ENCODE assay signal across 9 mouse cellular contexts in the genomic region with DNA sequence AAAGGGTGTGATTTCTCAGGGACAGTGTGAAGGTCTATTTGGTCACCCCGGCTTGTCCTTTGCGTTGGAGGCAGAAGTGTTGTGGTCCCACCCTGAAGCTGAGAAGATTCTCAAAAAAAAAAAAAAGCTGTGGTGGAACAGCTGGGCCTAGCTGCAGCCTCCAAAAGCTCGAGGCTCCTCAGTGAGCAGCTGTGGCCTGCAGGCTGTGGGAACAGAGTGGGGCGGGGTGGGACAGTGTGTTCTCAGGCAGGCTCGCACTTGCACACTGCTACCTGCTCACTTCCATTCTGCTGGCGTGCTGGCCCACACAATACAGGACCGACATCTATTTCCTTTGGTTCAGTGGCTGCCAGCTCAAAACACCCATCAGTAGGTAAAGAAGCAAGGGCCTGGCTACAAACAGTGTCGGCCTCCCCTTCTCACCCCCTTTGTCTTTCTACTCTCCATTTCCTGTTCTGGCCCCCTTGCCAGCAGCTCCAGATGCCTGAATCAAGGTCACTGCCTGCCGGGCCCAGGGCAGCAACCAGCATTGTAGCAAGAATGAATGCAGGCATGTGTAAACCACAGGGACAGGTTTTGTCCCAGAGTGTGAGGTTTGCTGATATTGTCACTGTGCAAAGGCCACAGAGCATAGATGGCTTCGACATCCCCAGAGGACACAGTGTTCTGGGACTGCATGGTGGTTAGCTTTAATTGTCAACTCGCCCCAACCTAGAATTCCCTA. TPM values are rescaled to one million over a fixed set of nuclear protein-coding genes. Genes with fewer than 3 reads are reported as not detected.
DNase-seq lines count a peak whose midpoint lies in the region; ATAC-seq lines count a peak whose summit lies in the region.
"Not testable (repeated sequence)": the region's sequence is repeated elsewhere in the genome, so short reads cannot be mapped to it uniquely, and the experiment has no call there.
"Had no signal": no experiment of that assay in that cellular context is flagged by ENCODE, and none has a peak within 500 bp of the region (broad histone marks: within the 10 kb centered on the region; RNA-seq: fewer than 3 reads in every experiment).

No protein-coding gene starts in this region.

- not testable (repeated sequence) for H3K4me1 ChIP-seq in forebrain, embryonic 11.5 days (replicated peaks; ENCODE audit: control insufficient read depth, insufficient read depth, low read length); heart, embryonic 12.5 days (replicated peaks); limb, embryonic 15.5 days; stomach, embryonic 16.5 days (ENCODE audit: control insufficient read depth, insufficient read depth, low read length)

- DNase-seq in adrenal gland, postnatal 10 days: peak; percentile 29
- DNase-seq in forebrain, embryonic 11.5 days (ENCODE audit: low spot score): peak; percentile 56
- DNase-seq in induced T-regulatory cell, adult 2 months (ENCODE audit: low read depth): peak; percentile 59

- peak; percentile 18; the same call in 1 of the 2 replicates for ATAC-seq in forebrain, embryonic 11.5 days (replicated peaks; ENCODE audit: low FRiP score)
- 0 out of 2 replicates have a peak, but pooled peaks have one; percentile 27 for ATAC-seq in heart, embryonic 12.5 days (ENCODE audit: insufficient number of reproducible peaks, low FRiP score)
- ATAC-seq in limb, embryonic 15.5 days (ENCODE audit: insufficient number of reproducible peaks, low FRiP score, low TSS enrichment, low read depth): peak; percentile 25; the same call in 1 of the 2 replicates
- ATAC-seq in megakaryocyte, adult 5-6 weeks (ENCODE audit: poor library complexity, severe bottlenecking): peak; percentile 25
- ATAC-seq in stomach, embryonic 16.5 days (ENCODE audit: insufficient read depth, low FRiP score): peak; percentile 86

- 56% methylated on average over 7 of the region's 11 CpGs for WGBS in forebrain, embryonic 11.5 days
- 51% methylated on average over 10 of the region's 11 CpGs for WGBS in heart, embryonic 12.5 days
- WGBS in limb, embryonic 15.5 days: 42% methylated on average over 10 of the region's 11 CpGs
- WGBS in stomach, embryonic 16.5 days: 14% methylated on average over 8 of the region's 11 CpGs

- H3K27me3 ChIP-seq in forebrain, embryonic 11.5 days (ENCODE audit: control insufficient read depth, insufficient read depth, low read length); heart, embryonic 12.5 days (replicated peaks); limb, embryonic 15.5 days; stomach, embryonic 16.5 days (ENCODE audit: control insufficient read depth, insufficient read depth, low read length): not testable (repeated sequence)

- H3K27ac ChIP-seq in forebrain, embryonic 11.5 days (ENCODE audit: low read depth, low read length); heart, embryonic 12.5 days (ENCODE audit: poor library complexity, severe bottlenecking); limb, embryonic 15.5 days: not testable (repeated sequence)
- H3K27ac ChIP-seq in stomach, embryonic 16.5 days (ENCODE audit: low read length): peak overlapping the region; percentile 64

- not testable (repeated sequence) for H3K36me3 ChIP-seq in forebrain, embryonic 11.5 days (ENCODE audit: control insufficient read depth, insufficient read depth, low read length); heart, embryonic 12.5 days; limb, embryonic 15.5 days; stomach, embryonic 16.5 days (ENCODE audit: control insufficient read depth, insufficient read depth, low read length)

- H3K4me3 ChIP-seq in forebrain, embryonic 11.5 days (ENCODE audit: low read depth, low read length); heart, embryonic 12.5 days; limb, embryonic 15.5 days; stomach, embryonic 16.5 days (replicated peaks; ENCODE audit: low read length): not testable (repeated sequence)

- not testable (repeated sequence) for H3K9me3 ChIP-seq in forebrain, embryonic 11.5 days (ENCODE audit: control insufficient read depth, low read length); heart, embryonic 12.5 days (replicated peaks); limb, embryonic 15.5 days; stomach, embryonic 16.5 days (replicated peaks; ENCODE audit: control insufficient read depth, low read length)

- not testable (repeated sequence) for H3K9ac ChIP-seq in forebrain, embryonic 11.5 days (ENCODE audit: low read length); heart, embryonic 12.5 days; limb, embryonic 15.5 days; stomach, embryonic 16.5 days (ENCODE audit: low read length)

- not testable (repeated sequence) for H3K4me2 ChIP-seq in forebrain, embryonic 11.5 days (ENCODE audit: low read depth, low read length, severe bottlenecking); heart, embryonic 12.5 days; limb, embryonic 15.5 days; stomach, embryonic 16.5 days (ENCODE audit: low read depth, low read length)

RNA-seq across cellular contexts. Expression of a gene that starts 2.4 kb away (rescaled TPM):
- 1 to 10 TPM in 1 of 2 experiments, under 1 TPM in 1; 0.99 to 1.1 TPM for total RNA-seq in adrenal gland, postnatal 10 days (2021)
- not detected in 2 replicates for polyA plus RNA-seq in forebrain, embryonic 11.5 days (2014; fragmentation: Nextera tagmentation; extraction: Ambion mirVana)
- polyA plus RNA-seq in heart, embryonic 12.5 days (2016; fragmentation: Nextera tagmentation; extraction: Ambion mirVana): not detected in 2 replicates
- polyA plus RNA-seq in limb, embryonic 15.5 days (2015; fragmentation: Nextera tagmentation; extraction: Ambion mirVana): 0.42 and 0.48 TPM in 2 replicates
- total RNA-seq in megakaryocyte, adult 5-6 weeks (2015): 5.4 and 7.3 TPM in 2 replicates
- 5.7 and 7.4 TPM in 2 replicates for total RNA-seq in megakaryocyte, adult 5-6 weeks (2017)
- 1.1 and 1.3 TPM in 2 replicates for polyA plus RNA-seq in stomach, embryonic 16.5 days (2015; fragmentation: Nextera tagmentation; extraction: Ambion mirVana)
- total RNA-seq: layer of hippocampus, postnatal 36 days had no signal
- polyA plus RNA-seq: liver, embryonic 12.5 days had no signal

RNA-seq across cellular contexts. Expression of a gene that starts 5.6 kb away (rescaled TPM):
- total RNA-seq in adrenal gland, postnatal 10 days (2021): 100 to 1,000 TPM; 122 to 127 TPM
- polyA plus RNA-seq in forebrain, embryonic 11.5 days (2014; fragmentation: Nextera tagmentation; extraction: Ambion mirVana): 282 and 296 TPM in 2 replicates
- polyA plus RNA-seq in heart, embryonic 12.5 days (2016; fragmentation: Nextera tagmentation; extraction: Ambion mirVana): 215 and 226 TPM in 2 replicates
- 163 and 172 TPM in 2 replicates for polyA plus RNA-seq in limb, embryonic 15.5 days (2015; fragmentation: Nextera tagmentation; extraction: Ambion mirVana)
- total RNA-seq in megakaryocyte, adult 5-6 weeks (2015): 173 and 193 TPM in 2 replicates
- 134 and 140 TPM in 2 replicates for total RNA-seq in megakaryocyte, adult 5-6 weeks (2017)
- 211 and 215 TPM in 2 replicates for polyA plus RNA-seq in stomach, embryonic 16.5 days (2015; fragmentation: Nextera tagmentation; extraction: Ambion mirVana)

RNA-seq across cellular contexts. Expression of a gene that starts 59.8 kb away (rescaled TPM):
- total RNA-seq in adrenal gland, postnatal 10 days (2021): 10 to 100 TPM in 1 of 2 experiments, 1 to 10 TPM in 1; 6.1 to 12.0 TPM
- polyA plus RNA-seq in forebrain, embryonic 11.5 days (2014; fragmentation: Nextera tagmentation; extraction: Ambion mirVana): 26.0 and 36.5 TPM in 2 replicates
- polyA plus RNA-seq in heart, embryonic 12.5 days (2016; fragmentation: Nextera tagmentation; extraction: Ambion mirVana): 18.5 and 22.4 TPM in 2 replicates
- polyA plus RNA-seq in limb, embryonic 15.5 days (2015; fragmentation: Nextera tagmentation; extraction: Ambion mirVana): 30.7 and 35.0 TPM in 2 replicates
- 4.7 and 11.7 TPM in 2 replicates for total RNA-seq in megakaryocyte, adult 5-6 weeks (2015)
- total RNA-seq in megakaryocyte, adult 5-6 weeks (2017): 5.7 and 10.4 TPM in 2 replicates
- 34.9 and 35.7 TPM in 2 replicates for polyA plus RNA-seq in stomach, embryonic 16.5 days (2015; fragmentation: Nextera tagmentation; extraction: Ambion mirVana)

Comparison
In these comparisons a context has a peak if more than half of its experiments do, and no peak if none do; other contexts are left out.
1. ATAC-seq: peak in every context shown above with its lines; median percentile 86 in stomach, embryonic 16.5 days; 27 in heart, embryonic 12.5 days; 25 in limb, embryonic 15.5 days; 25 in megakaryocyte, adult 5-6 weeks; 18 in forebrain, embryonic 11.5 days.